Mouse (Mus musculus): ENCODE results near the gene Ces3b. TPM values are rescaled to one million over a fixed set of nuclear protein-coding genes. Genes with fewer than 3 reads are reported as not detected.
"Not testable (repeated sequence)": the region's sequence is repeated elsewhere in the genome, so short reads cannot be mapped to it uniquely, and the experiment has no call there.

The Ces3b gene
- polyA plus RNA-seq (2015; fragmentation: Nextera tagmentation; extraction: Ambion mirVana): not detected in 2 replicates

GRCm38 (mm10) chr8:105083449-105084050 is at the start of gene Ces3b:
Gene Ces3b, plus strand, starts transcription at chr8:105083753.
- H3K9ac ChIP-seq (replicated peaks): no peak within 1 kb of the TSS
- H3K4me2 ChIP-seq: no peak within 1 kb of the TSS
- H3K27me3 ChIP-seq (replicated peaks): no peaks in the 10 kb centered on the region
- H3K9me3 ChIP-seq (replicated peaks): no peaks in the 10 kb centered on the region
- ATAC-seq (ENCODE audit: low FRiP score): no peak
- no peaks in the 10 kb centered on the region for H3K4me1 ChIP-seq
- H3K36me3 ChIP-seq: no peaks in the 10 kb centered on the region
- no peak within 1 kb of the TSS for H3K27ac ChIP-seq (replicated peaks)
- H3K4me3 ChIP-seq (replicated peaks): no peak within 1 kb of the TSS
- 80% methylated on average over 7 of the region's 7 CpGs for WGBS

- Histone ChIP-seq H3K9me3 (replicated peaks) (no peaks in the 10 kb centered on the region), H3K4me3 (replicated peaks) (no peak overlapping the region), H3K9ac (replicated peaks) (no peak overlapping the region), H3K27me3 (replicated peaks) (no peaks in the 10 kb centered on the region), H3K4me2 (no peak overlapping the region), H3K27ac (replicated peaks) (no peak overlapping the region), H3K36me3 (no peaks in the 10 kb centered on the region), H3K4me1 (no peaks in the 10 kb centered on the region)
- no peak for ATAC-seq (ENCODE audit: low FRiP score)
- WGBS: 74% methylated on average over 1 of the region's 1 CpGs
These were observed 40.0 kb upstream of the Ces3b start for GRCm38 (mm10) chr8:105043510-105043909.

GRCm38 (mm10) chr8:105045824-105046401 is 37.6 kb upstream of the Ces3b start:
- H3K4me1 ChIP-seq: no peaks in the 10 kb centered on the region
- no peak for ATAC-seq (ENCODE audit: low FRiP score)
- no peaks in the 10 kb centered on the region for H3K36me3 ChIP-seq
- H3K9me3 ChIP-seq (replicated peaks): no peaks in the 10 kb centered on the region
- no peaks in the 10 kb centered on the region for H3K27me3 ChIP-seq (replicated peaks)
- H3K4me2 ChIP-seq: no peak overlapping the region
- H3K4me3 ChIP-seq (replicated peaks): no peak overlapping the region
- H3K9ac ChIP-seq (replicated peaks): no peak overlapping the region
- no peak overlapping the region for H3K27ac ChIP-seq (replicated peaks)
- 89% methylated on average over 3 of the region's 3 CpGs for WGBS

- Histone ChIP-seq H3K4me2 (no peak within 1 kb of the TSS), H3K27ac (replicated peaks) (no peak within 1 kb of the TSS), H3K4me3 (replicated peaks) (no peak within 1 kb of the TSS), H3K9ac (replicated peaks) (no peak within 1 kb of the TSS), H3K36me3 (no peaks in the 10 kb centered on the region), H3K4me1 (no peaks in the 10 kb centered on the region), H3K9me3 (replicated peaks) (no peaks in the 10 kb centered on the region), H3K27me3 (replicated peaks) (no peaks in the 10 kb centered on the region)
- ATAC-seq (ENCODE audit: low FRiP score): no peak
- WGBS: 78% methylated on average over 3 of the region's 3 CpGs
These were observed 35.1 kb upstream of the Ces3b start, which contains the start of gene Ces3a for GRCm38 (mm10) chr8:105048371-105048854. Gene Ces3a, plus strand, starts transcription at chr8:105048601.

GRCm38 (mm10) chr8:105056211-105056610 is 27.3 kb upstream of the Ces3b start:
- Histone ChIP-seq H3K27me3 (replicated peaks) (no peaks in the 10 kb centered on the region), H3K4me3 (replicated peaks) (no peak overlapping the region), H3K4me1 (no peaks in the 10 kb centered on the region), H3K27ac (replicated peaks) (no peak overlapping the region), H3K4me2 (no peak overlapping the region), H3K36me3 (no peaks in the 10 kb centered on the region), H3K9me3 (replicated peaks) (no peaks in the 10 kb centered on the region), H3K9ac (replicated peaks) (no peak overlapping the region)
- no peak for ATAC-seq (ENCODE audit: low FRiP score)
- 96% methylated on average over 4 of the region's 4 CpGs for WGBS

GRCm38 (mm10) chr8:105060056-105060455 is 23.5 kb upstream of the Ces3b start:
- Histone ChIP-seq H3K27me3 (replicated peaks) (no peaks in the 10 kb centered on the region), H3K4me3 (replicated peaks) (no peak overlapping the region), H3K4me2 (no peak overlapping the region), H3K36me3 (no peaks in the 10 kb centered on the region), H3K4me1 (no peaks in the 10 kb centered on the region), H3K27ac (replicated peaks) (no peak overlapping the region), H3K9ac (replicated peaks) (no peak overlapping the region), H3K9me3 (replicated peaks) (no peaks in the 10 kb centered on the region)
- no peak for ATAC-seq (ENCODE audit: low FRiP score)

- no peaks in the 10 kb centered on the region for H3K4me1 ChIP-seq
- no peak overlapping the region for H3K9ac ChIP-seq (replicated peaks)
- H3K36me3 ChIP-seq: no peaks in the 10 kb centered on the region
- no peak overlapping the region for H3K4me3 ChIP-seq (replicated peaks)
- no peaks in the 10 kb centered on the region for H3K9me3 ChIP-seq (replicated peaks)
- 17% methylated on average over 1 of the region's 1 CpGs for WGBS
- H3K4me2 ChIP-seq: no peak overlapping the region
- no peak for ATAC-seq (ENCODE audit: low FRiP score)
- no peaks in the 10 kb centered on the region for H3K27me3 ChIP-seq (replicated peaks)
- H3K27ac ChIP-seq (replicated peaks): no peak overlapping the region
These were observed 16.8 kb upstream of the Ces3b start for GRCm38 (mm10) chr8:105066761-105067160.

- WGBS: 73% methylated on average over 7 of the region's 7 CpGs
These were observed 15.6 kb upstream of the Ces3b start for GRCm38 (mm10) chr8:105067905-105068304.

GRCm38 (mm10) chr8:105068971-105069370 is 14.6 kb upstream of the Ces3b start:
- ATAC-seq (ENCODE audit: low FRiP score): no peak
- Histone ChIP-seq H3K9me3 (replicated peaks) (no peaks in the 10 kb centered on the region), H3K4me3 (replicated peaks) (no peak overlapping the region), H3K4me2 (no peak overlapping the region), H3K4me1 (no peaks in the 10 kb centered on the region), H3K27me3 (replicated peaks) (no peaks in the 10 kb centered on the region), H3K9ac (replicated peaks) (no peak overlapping the region), H3K27ac (replicated peaks) (no peak overlapping the region), H3K36me3 (no peaks in the 10 kb centered on the region)

More at GRCm38 (mm10) chr8:105067905-105068304, 15.6 kb upstream of the Ces3b start:
- H3K36me3 ChIP-seq; ATAC-seq (ENCODE audit: low FRiP score); H3K4me1 ChIP-seq; H3K9ac ChIP-seq (replicated peaks); H3K27ac ChIP-seq (replicated peaks); H3K4me2 ChIP-seq; H3K4me3 ChIP-seq (replicated peaks); H3K27me3 ChIP-seq (replicated peaks); H3K9me3 ChIP-seq (replicated peaks): not testable (repeated sequence)

- Histone ChIP-seq H3K9me3 (replicated peaks) (no peaks in the 10 kb centered on the region), H3K9ac (replicated peaks) (no peak overlapping the region), H3K27ac (replicated peaks) (no peak overlapping the region), H3K27me3 (replicated peaks) (no peaks in the 10 kb centered on the region), H3K36me3 (no peaks in the 10 kb centered on the region), H3K4me2 (no peak overlapping the region), H3K4me3 (replicated peaks) (no peak overlapping the region), H3K4me1 (no peaks in the 10 kb centered on the region)
- no peak for ATAC-seq (ENCODE audit: low FRiP score)
- 92% methylated on average over 4 of the region's 4 CpGs for WGBS
These were observed 7.0 kb upstream of the Ces3b start for GRCm38 (mm10) chr8:105076601-105077000.

- H3K9ac ChIP-seq (replicated peaks): no peak overlapping the region
- H3K9me3 ChIP-seq (replicated peaks): no peaks in the 10 kb centered on the region
- H3K4me3 ChIP-seq (replicated peaks): no peak overlapping the region
- no peaks in the 10 kb centered on the region for H3K36me3 ChIP-seq
- H3K27me3 ChIP-seq (replicated peaks): no peaks in the 10 kb centered on the region
- no peak overlapping the region for H3K4me2 ChIP-seq
- WGBS: 72% methylated on average over 6 of the region's 6 CpGs
- no peak overlapping the region for H3K27ac ChIP-seq (replicated peaks)
- no peak for ATAC-seq (ENCODE audit: low FRiP score)
- no peaks in the 10 kb centered on the region for H3K4me1 ChIP-seq
These were observed 6.5 kb upstream of the Ces3b start for GRCm38 (mm10) chr8:105077071-105077470.

GRCm38 (mm10) chr8:105078591-105078990 is 5.0 kb upstream of the Ces3b start:
- 88% methylated on average over 5 of the region's 5 CpGs for WGBS
- Histone ChIP-seq H3K36me3 (no peaks in the 10 kb centered on the region), H3K27ac (replicated peaks) (no peak overlapping the region), H3K4me1 (no peaks in the 10 kb centered on the region), H3K4me3 (replicated peaks) (no peak overlapping the region), H3K27me3 (replicated peaks) (no peaks in the 10 kb centered on the region), H3K9ac (replicated peaks) (no peak overlapping the region), H3K4me2 (no peak overlapping the region), H3K9me3 (replicated peaks) (no peaks in the 10 kb centered on the region)
- ATAC-seq (ENCODE audit: low FRiP score): no peak
